ENCODE assay signal across 13 mouse cellular contexts in genomic region chr15:79002036-79002435, GRCm38 (mm10). TPM values are rescaled to one million over a fixed set of nuclear protein-coding genes. Genes with fewer than 3 reads are reported as not detected.
A peak's percentile ranks its signal among the peaks of the same experiment; 100 is the strongest.
DNase-seq lines count a peak whose midpoint lies in the region; ATAC-seq lines count a peak whose summit lies in the region.
"Had no signal": no experiment of that assay in that cellular context is flagged by ENCODE, and none has a peak within 500 bp of the region (broad histone marks: within the 10 kb centered on the region; RNA-seq: fewer than 3 reads in every experiment).

No protein-coding gene starts in this region.

- H3K4me2 ChIP-seq in heart, embryonic 12.5 days = 0 out of 2 replicates have a peak overlapping the region, but pooled peaks have one; percentile 2
- H3K4me2 ChIP-seq: embryonic facial prominence, embryonic 15.5 days had no signal

- peaks cover 22% of the 10 kb centered on the region for H3K4me1 ChIP-seq in heart, embryonic 12.5 days (replicated peaks)

- H3K9ac ChIP-seq in heart, embryonic 12.5 days = no peak overlapping the region
- H3K9ac ChIP-seq: embryonic facial prominence, embryonic 15.5 days had no signal

- no peaks in the 10 kb centered on the region for H3K9me3 ChIP-seq in heart, embryonic 12.5 days (replicated peaks)
- H3K9me3 ChIP-seq: embryonic facial prominence, embryonic 15.5 days had no signal

- no peak overlapping the region for H3K4me3 ChIP-seq in heart, embryonic 12.5 days
- H3K4me3 ChIP-seq: embryonic facial prominence, embryonic 15.5 days had no signal

- 48% methylated on average over 19 of the region's 19 CpGs for WGBS in heart, embryonic 12.5 days

- no peak for ATAC-seq in heart, embryonic 12.5 days (ENCODE audit: insufficient number of reproducible peaks, low FRiP score)

- H3K36me3 ChIP-seq in heart, embryonic 12.5 days = peaks cover 85% of the 10 kb centered on the region

- H3K27me3 ChIP-seq in heart, embryonic 12.5 days (replicated peaks) = no peaks in the 10 kb centered on the region
- H3K27me3 ChIP-seq: embryonic facial prominence, embryonic 15.5 days had no signal

- H3K27ac ChIP-seq in heart, embryonic 12.5 days (ENCODE audit: poor library complexity, severe bottlenecking) = no peak overlapping the region
- H3K27ac ChIP-seq: embryonic facial prominence, embryonic 15.5 days; macrophage had no signal

- no peak for DNase-seq in heart, adult 18-20 months
- DNase-seq in adrenal gland, adult 2 months = peak; percentile 91
- DNase-seq in kidney, adult 11 months = peak; percentile 81
- peak; percentile 53 for DNase-seq in lung, postnatal 10 days
- DNase-seq in gastrocnemius, postnatal 25 days = no peak
- DNase-seq in Muller cell, postnatal 12 days (ENCODE audit: inconsistent ontology term) = no peak
- DNase-seq in retina, postnatal 1 day = no peak
- DNase-seq: spleen, adult 18-20 months had no signal

RNA-seq across cellular contexts. Expression of gene H1f0, which starts 26.2 kb away (rescaled TPM):
- polyA plus RNA-seq in heart, embryonic 12.5 days (2016; fragmentation: Nextera tagmentation; extraction: Ambion mirVana) = 294 and 300 TPM in 2 replicates
- 10 to 100 TPM; 62.5 to 70.0 TPM for total RNA-seq in heart, adult 18-20 months (2021)
- total RNA-seq in adrenal gland, adult 2 months (2021) = 100 to 1,000 TPM in 1 of 2 experiments, 10 to 100 TPM in 1; 94.6 to 204 TPM
- 109 and 135 TPM in 2 replicates for polyA plus RNA-seq in adrenal gland, adult 2 months (2012; rRNA removed)
- 10 to 100 TPM; 73.2 to 75.3 TPM for total RNA-seq in gastrocnemius, postnatal 25 days (2021)

RNA-seq across cellular contexts. Expression of gene Galr3, which starts 39.6 kb away (rescaled TPM):
- not detected in 2 replicates for polyA plus RNA-seq in heart, embryonic 12.5 days (2016; fragmentation: Nextera tagmentation; extraction: Ambion mirVana)
- total RNA-seq in heart, adult 18-20 months (2021) = not detected
- under 1 TPM in 1 of 2 experiments, not detected in 1; 0.28 TPM for total RNA-seq in adrenal gland, adult 2 months (2021)
- polyA plus RNA-seq in adrenal gland, adult 2 months (2012; rRNA removed) = 1.4 and 4.2 TPM in 2 replicates
- total RNA-seq in gastrocnemius, postnatal 25 days (2021) = not detected
- polyA plus RNA-seq: heart, postnatal 0 days; macrophage; neural tube, embryonic 11.5 days had no signal

RNA-seq across cellular contexts. Expression of gene Triobp, which starts 54.5 kb away (rescaled TPM):
- 59.4 and 64.1 TPM in 2 replicates for polyA plus RNA-seq in heart, embryonic 12.5 days (2016; fragmentation: Nextera tagmentation; extraction: Ambion mirVana)
- total RNA-seq in heart, adult 18-20 months (2021) = 10 to 100 TPM; 25.5 to 30.2 TPM
- total RNA-seq in adrenal gland, adult 2 months (2021) = 100 to 1,000 TPM in 1 of 2 experiments, 10 to 100 TPM in 1; 93.7 to 129 TPM
- polyA plus RNA-seq in adrenal gland, adult 2 months (2012; rRNA removed) = 101 and 134 TPM in 2 replicates
- 10 to 100 TPM; 35.3 to 42.2 TPM for total RNA-seq in gastrocnemius, postnatal 25 days (2021)

Comparison
In these comparisons a context has a peak if more than half of its experiments do, and no peak if none do; other contexts are left out.
1. DNase-seq: peak in adrenal gland, adult 2 months (single experiment), kidney, adult 11 months (single experiment) and lung, postnatal 10 days (single experiment); none in heart, adult 18-20 months (0 of 2), gastrocnemius, postnatal 25 days (single experiment), Muller cell, postnatal 12 days (single experiment) and retina, postnatal 1 day (single experiment).